Mouse (Mus musculus) limb, embryonic 12.5 days (tissue): Measurements from ENCODE around the gene Mst1. TPM values are rescaled to one million over a fixed set of nuclear protein-coding genes. Genes with fewer than 3 reads are reported as not detected.

Experiments
- ATAC-seq: fragments of 200-750 bp; cut with Nextera tagmentation; 2 replicates; pipeline ENCODE4 v1.8.0; 2017; ENCODE audit warnings: low read depth, moderate TSS enrichment; ENCODE audit not compliant: insufficient number of reproducible peaks, insufficient read depth, low FRiP score, low TSS enrichment
- H3K27ac ChIP-seq: fragments of 300-500 bp; sonication (generic); 2 replicates; pipeline ENCODE4 v1.5.1; 2016; ENCODE audit warnings: mild to moderate bottlenecking, moderate library complexity
- H3K27me3 ChIP-seq: fragments of 300-500 bp; sonication (generic); 2 replicates; pipeline ENCODE4 v1.6.1; 2016; ENCODE audit warnings: mild to moderate bottlenecking, moderate library complexity
- H3K36me3 ChIP-seq: fragments of 300-500 bp; sonication (generic); 2 replicates; pipeline ENCODE4 v1.6.1; 2016; ENCODE audit warnings: mild to moderate bottlenecking, moderate library complexity
- H3K4me1 ChIP-seq: fragments of 300-500 bp; sonication (generic); replicated peaks from 2 replicates; pipeline ENCODE4 v1.6.1; 2016
- H3K4me2 ChIP-seq: fragments of 300-500 bp; sonication (generic); 2 replicates; pipeline ENCODE4 v1.6.1; 2016; ENCODE audit warnings: mild to moderate bottlenecking, moderate library complexity
- H3K4me3 ChIP-seq: fragments of 300-500 bp; sonication (generic); replicated peaks from 2 replicates; pipeline ENCODE4 v1.5.1; 2016; ENCODE audit warnings: mild to moderate bottlenecking
- H3K9ac ChIP-seq: fragments of 300-500 bp; sonication (generic); replicated peaks from 2 replicates; pipeline ENCODE4 v1.6.1; 2016; ENCODE audit warnings: mild to moderate bottlenecking, moderate library complexity
- H3K9me3 ChIP-seq: fragments of 300-500 bp; sonication (generic); 2 replicates; pipeline ENCODE4 v1.6.1; 2016; ENCODE audit warnings: mild to moderate bottlenecking, moderate library complexity
- WGBS: fragments of 180-500 bp; shearing (Covaris S2); methylation state at CpG from one replicate; pipeline ENCODE4 v1.1.7; 2016; 5-methylcytosine and 5-hydroxymethylcytosine counted together
- polyA plus RNA-seq: library from polyadenylated mRNA; unstranded; fragments of >200 nt; fragmentation: Nextera tagmentation; extraction: Ambion mirVana; gene quantifications from 2 replicates; pipeline ENCODE4 v1.2.1, GENCODE M21; 2016

The Mst1 gene
- polyA plus RNA-seq, 1 experiment from 2014 or later, result 0.18 TPM

DNA sequence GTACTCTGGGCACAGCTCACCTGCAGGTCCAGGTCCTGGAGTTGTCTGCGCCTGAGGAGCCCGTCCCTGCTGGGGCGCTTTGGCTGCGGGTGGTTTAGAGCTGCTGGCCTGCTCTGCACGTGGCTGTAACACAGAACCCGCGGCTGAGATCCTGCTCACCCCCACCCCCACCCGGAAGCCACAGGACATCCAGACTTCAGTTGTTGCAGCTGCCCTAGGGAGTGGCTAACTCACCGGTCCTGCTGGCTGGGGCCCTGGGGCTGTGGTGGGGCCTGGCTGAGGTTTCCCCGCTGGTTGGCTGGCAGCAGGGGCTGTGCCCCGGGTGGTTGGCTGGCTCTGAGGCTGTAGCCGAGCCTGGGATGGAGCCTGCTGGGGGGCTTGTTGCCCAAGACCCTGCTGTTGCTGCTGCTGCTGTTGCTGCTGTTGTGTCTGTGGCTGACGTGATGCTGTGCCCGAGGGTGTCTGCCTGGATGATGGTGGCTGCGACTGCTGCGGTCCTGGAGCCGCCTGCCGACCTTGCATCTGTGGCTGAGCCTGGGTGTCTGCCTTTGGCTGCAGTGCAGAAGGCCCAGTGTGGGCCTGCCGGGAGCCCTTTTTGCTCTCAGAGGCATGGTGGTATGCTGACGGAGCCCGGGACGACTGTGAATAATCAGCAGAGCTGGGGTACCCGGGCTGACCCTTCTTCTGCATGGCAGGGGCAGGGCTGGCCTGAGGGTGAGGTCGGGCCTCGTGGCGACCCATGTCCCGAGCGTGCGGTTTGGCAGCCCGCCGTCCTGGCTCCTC, 24.7 kb downstream of the Mst1 start:
- Histone ChIP-seq H3K4me2 (peak overlapping the region; percentile 42), H3K27ac (peak overlapping the region; percentile 85), H3K27me3 (peaks cover 9% of the 10 kb centered on the region), H3K9ac (peak overlapping the region; percentile 54), H3K4me1 (peaks cover 22% of the 10 kb centered on the region), H3K4me3 (peak overlapping the region; percentile 17), H3K36me3 (no peaks in the 10 kb centered on the region), H3K9me3 (no peaks in the 10 kb centered on the region)
- peak; percentile 58; the same call in 1 of the 2 replicates for ATAC-seq
- 30% methylated on average over 30 of the region's 31 CpGs for WGBS

DNA sequence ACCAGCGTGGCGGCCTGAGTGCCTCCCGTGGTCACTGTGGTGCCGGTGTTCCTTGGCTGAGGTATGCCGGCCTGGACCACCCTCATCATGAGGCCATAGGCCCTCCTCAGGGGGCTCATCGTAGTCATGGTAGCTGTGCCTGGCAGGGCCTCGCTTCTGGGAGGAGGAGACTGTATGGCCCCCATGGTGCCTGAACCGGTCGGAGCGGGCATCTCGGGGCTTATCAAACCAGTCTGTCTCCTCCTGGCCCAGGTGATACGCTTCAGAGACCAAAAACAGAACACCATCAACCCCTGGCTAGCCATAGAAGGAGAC, 25.3 kb downstream of the Mst1 start:
- Histone ChIP-seq H3K4me2 (peak overlapping the region; percentile 42), H3K36me3 (no peaks in the 10 kb centered on the region), H3K9me3 (no peaks in the 10 kb centered on the region), H3K4me3 (no peak overlapping the region), H3K9ac (peak overlapping the region; percentile 54; the same call in 1 of the 2 replicates), H3K27ac (peak overlapping the region; percentile 85), H3K27me3 (peaks cover 14% of the 10 kb centered on the region), H3K4me1 (peaks cover 25% of the 10 kb centered on the region)
- 80% methylated on average over 12 of the region's 12 CpGs for WGBS
- peak; percentile 29; the same call in 1 of the 2 replicates for ATAC-seq

- Histone ChIP-seq H3K4me3 (no peak overlapping the region), H3K36me3 (no peaks in the 10 kb centered on the region), H3K9ac (no peak overlapping the region), H3K27me3 (peaks cover 20% of the 10 kb centered on the region), H3K4me1 (peaks cover 31% of the 10 kb centered on the region), H3K4me2 (no peak overlapping the region), H3K9me3 (no peaks in the 10 kb centered on the region), H3K27ac (no peak overlapping the region; the same call in 1 of the 2 replicates)
- ATAC-seq, result no peak
- 89% methylated on average over 23 of the region's 23 CpGs for WGBS
Observed at GRCm38 (mm10) chr9:108106090-108106489, 25.9 kb downstream of the Mst1 start.

DNA sequence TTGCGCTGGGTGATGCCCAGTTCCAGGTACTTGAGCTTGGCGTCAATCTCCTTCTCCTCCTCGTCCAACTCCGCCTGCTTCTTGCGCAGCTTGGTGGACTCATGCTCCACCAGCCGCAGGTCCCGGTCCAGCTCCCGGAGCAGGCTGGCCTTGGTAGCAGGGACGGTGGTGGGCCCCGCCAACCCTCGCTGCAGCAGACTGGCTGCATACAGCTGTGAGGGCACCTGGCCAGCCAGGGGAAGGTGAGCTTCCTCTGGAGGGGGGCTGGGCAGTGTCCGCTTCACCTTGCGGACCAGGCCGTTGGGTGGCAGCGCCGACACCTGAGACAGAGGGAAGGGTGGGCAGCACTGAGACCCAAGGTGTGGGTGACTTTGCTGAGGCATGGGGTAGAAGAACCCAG, 27.6 kb downstream of the Mst1 start:
- Histone ChIP-seq H3K27ac (no peak overlapping the region), H3K4me2 (no peak overlapping the region), H3K9ac (no peak overlapping the region), H3K4me1 (peaks cover 36% of the 10 kb centered on the region), H3K4me3 (no peak overlapping the region), H3K9me3 (no peaks in the 10 kb centered on the region), H3K36me3 (no peaks in the 10 kb centered on the region), H3K27me3 (peaks cover 28% of the 10 kb centered on the region)
- WGBS, result 92% methylated on average over 16 of the region's 16 CpGs
- no peak for ATAC-seq

DNA sequence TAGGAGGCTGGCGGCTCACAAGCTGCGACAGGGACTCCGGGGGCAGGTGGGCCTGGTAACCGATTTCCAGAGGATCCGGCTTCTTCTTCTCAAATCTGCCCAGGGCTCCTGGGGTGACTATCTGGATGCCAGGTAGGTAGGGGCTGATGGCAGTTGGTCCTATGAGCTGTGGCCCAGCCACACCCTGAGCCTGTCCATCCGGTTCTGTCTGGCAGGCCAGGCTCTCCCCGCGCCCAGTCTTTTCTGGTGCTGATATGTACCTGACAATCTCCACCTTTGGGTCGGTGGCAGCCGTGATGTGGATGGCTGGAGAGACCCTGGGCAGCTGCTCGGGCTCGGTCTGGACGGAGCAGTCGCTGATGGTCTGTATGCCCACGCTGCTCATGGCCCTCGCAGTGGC, 29.9 kb downstream of the Mst1 start:
- no peak for ATAC-seq
- Histone ChIP-seq H3K4me1 (peaks cover 21% of the 10 kb centered on the region), H3K9me3 (no peaks in the 10 kb centered on the region), H3K27ac (no peak overlapping the region), H3K36me3 (no peaks in the 10 kb centered on the region), H3K27me3 (peaks cover 44% of the 10 kb centered on the region), H3K4me3 (no peak overlapping the region), H3K4me2 (peak overlapping the region; percentile 65; the same call in 1 of the 2 replicates), H3K9ac (0 out of 2 replicates have a peak overlapping the region, but pooled peaks have one; percentile 63)
- WGBS, result 90% methylated on average over 16 of the region's 16 CpGs

GRCm38 (mm10) chr9:108111101-108111592, 30.9 kb downstream of the Mst1 start:
- Histone ChIP-seq H3K4me3 (peak overlapping the region; percentile 36), H3K4me2 (peak overlapping the region; percentile 65), H3K27ac (peak overlapping the region; percentile 53; the same call in 1 of the 2 replicates), H3K27me3 (peaks cover 54% of the 10 kb centered on the region), H3K36me3 (no peaks in the 10 kb centered on the region), H3K4me1 (peaks cover 14% of the 10 kb centered on the region), H3K9me3 (no peaks in the 10 kb centered on the region), H3K9ac (peak overlapping the region; percentile 63)
- ATAC-seq, result no peak
- 10% methylated on average over 22 of the region's 22 CpGs for WGBS

DNA sequence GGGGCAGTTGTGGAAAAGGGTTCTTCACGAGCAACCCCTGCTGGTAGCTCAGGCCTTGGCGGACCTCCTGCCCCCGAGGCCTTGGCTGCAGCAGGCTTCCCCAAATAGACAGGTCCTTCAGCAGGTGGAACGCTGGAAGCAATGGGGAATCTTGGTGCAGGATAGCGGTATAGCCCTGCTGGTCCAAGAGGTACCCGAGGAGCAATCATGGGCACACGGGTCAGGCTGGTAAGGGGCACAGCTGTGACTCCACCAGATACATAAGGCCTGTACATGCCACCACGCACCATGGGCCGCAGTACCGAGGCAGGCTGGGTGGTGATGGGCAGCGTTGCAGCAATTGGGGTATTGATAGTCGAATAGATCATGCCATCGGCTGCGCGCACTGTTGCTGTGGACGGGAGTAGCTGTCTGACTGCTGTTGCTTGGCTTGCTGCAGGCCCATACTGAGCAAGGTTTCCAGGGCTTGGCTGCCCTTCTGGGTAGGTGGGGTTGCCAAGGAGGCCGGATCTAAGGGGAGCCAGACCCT, 31.4 kb downstream of the Mst1 start:
- Histone ChIP-seq H3K36me3 (no peaks in the 10 kb centered on the region), H3K9ac (peak overlapping the region; percentile 63), H3K4me3 (peak overlapping the region; percentile 36), H3K9me3 (no peaks in the 10 kb centered on the region), H3K4me2 (peak overlapping the region; percentile 65), H3K27me3 (peaks cover 54% of the 10 kb centered on the region), H3K4me1 (peaks cover 14% of the 10 kb centered on the region), H3K27ac (peak overlapping the region; percentile 53; the same call in 1 of the 2 replicates)
- WGBS, result 75% methylated on average over 17 of the region's 17 CpGs
- ATAC-seq, result no peak

DNA sequence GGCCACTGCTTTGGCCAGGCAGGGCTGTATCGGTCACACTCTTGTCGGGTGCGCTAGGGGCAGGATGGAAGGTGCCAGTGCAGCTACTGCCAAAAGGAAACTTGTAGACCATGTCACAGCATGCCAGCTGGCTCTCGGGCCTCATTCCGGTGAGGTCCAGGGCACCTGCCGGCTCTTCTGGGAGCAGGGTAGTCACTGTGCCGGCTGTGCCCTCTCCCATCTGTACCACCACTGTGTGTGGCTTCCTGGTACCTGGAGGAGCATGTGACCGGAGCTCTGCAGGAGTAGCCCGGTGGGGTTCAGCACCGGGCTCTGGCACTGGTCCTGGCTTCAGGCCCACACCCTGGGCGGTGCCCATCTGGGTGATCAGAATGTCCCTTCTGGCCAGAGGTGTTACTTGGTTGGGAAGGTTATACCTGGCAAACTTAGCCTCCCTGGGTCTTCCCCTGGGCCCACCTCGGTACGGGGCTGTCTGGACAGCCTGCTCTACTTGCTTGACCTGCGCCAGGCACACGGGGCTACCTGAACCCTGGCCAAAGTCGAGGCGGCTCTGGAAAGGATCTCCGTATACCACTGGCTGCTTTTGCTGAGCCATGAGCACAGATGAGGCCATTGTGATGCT, 32.6 kb downstream of the Mst1 start:
- no peak for ATAC-seq
- H3K4me2 ChIP-seq, result no peak overlapping the region
- H3K27ac ChIP-seq, result no peak overlapping the region
- peaks cover 19% of the 10 kb centered on the region for H3K4me1 ChIP-seq
- H3K9me3 ChIP-seq, result no peaks in the 10 kb centered on the region
- no peak overlapping the region for H3K4me3 ChIP-seq
- 90% methylated on average over 18 of the region's 18 CpGs for WGBS
- H3K36me3 ChIP-seq, result no peaks in the 10 kb centered on the region
- no peak overlapping the region for H3K9ac ChIP-seq
- peaks cover 57% of the 10 kb centered on the region for H3K27me3 ChIP-seq

DNA sequence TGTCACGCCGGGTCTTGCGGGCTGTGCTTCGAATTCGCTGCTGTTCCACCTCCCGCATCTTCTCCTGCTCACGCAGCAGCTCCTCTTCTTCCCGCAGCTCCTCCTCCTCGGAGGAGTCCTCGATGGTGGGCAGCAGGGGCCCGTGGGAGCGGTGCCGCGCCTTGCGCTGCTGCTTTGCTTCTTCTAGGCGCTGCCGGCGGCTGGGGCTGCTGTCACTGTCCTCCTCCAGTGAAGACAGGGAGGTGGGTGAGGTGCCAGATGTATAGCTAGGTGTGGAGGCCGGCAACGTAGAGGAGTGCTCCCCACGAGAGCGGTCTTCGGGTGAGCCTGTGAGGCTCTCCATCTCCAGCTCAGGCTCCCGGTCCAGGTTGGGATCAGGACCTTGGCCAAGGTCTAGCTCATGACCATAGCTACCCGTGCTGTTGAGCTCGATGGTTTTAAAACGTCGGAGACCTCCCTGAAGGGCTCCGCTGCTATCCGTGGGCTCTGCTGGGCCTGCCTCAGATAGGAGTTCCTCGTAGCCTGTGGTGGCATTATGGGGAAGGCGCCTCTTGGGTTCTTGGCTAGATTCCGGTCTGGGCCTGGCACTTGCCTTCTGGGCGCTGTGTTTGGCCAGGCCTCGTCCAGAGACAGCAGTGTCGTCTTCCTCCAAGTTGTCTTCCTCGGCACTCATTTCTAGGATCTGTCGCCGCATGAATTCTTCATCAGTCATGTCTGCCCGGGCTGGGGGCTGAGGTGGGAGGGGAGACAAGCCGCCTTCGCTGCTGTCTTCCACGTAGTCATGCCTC, 35.2 kb downstream of the Mst1 start:
- Histone ChIP-seq H3K4me1 (peaks cover 25% of the 10 kb centered on the region), H3K4me3 (0 out of 2 replicates have a peak overlapping the region, but pooled peaks have one; percentile 7), H3K9me3 (no peaks in the 10 kb centered on the region), H3K4me2 (peak overlapping the region; percentile 6; the same call in 1 of the 2 replicates), H3K27ac (no peak overlapping the region), H3K9ac (no peak overlapping the region), H3K27me3 (peaks cover 45% of the 10 kb centered on the region), H3K36me3 (no peaks in the 10 kb centered on the region)
- no peak for ATAC-seq
- 67% methylated on average over 43 of the region's 43 CpGs for WGBS

DNA sequence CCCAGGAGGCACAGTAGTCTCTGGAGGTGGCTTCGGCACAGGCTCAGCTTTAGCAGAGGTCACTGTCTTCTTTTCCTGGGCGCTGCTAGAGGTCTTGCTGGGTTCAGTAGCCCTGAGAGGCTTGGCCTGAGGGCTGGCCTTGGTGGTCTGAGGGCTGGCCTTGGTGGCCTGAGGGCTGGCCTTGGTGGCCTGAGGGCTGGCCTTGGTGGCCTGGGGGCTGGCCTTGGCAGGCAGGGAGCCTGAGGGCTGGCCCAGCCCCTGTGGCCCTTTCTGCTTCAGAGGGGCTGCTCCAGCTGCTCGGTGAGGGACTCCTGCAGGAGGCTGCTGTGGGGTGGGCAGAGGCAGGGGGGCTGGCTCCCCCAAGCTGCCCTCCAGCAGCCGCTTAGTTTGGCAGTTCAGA, 36.9 kb downstream of the Mst1 start:
- ATAC-seq, result no peak
- Histone ChIP-seq H3K4me3 (no peak overlapping the region), H3K4me2 (no peak overlapping the region), H3K27me3 (peaks cover 34% of the 10 kb centered on the region), H3K4me1 (peaks cover 14% of the 10 kb centered on the region; the same call in 1 of the 2 replicates), H3K9me3 (no peaks in the 10 kb centered on the region), H3K9ac (no peak overlapping the region; the same call in 1 of the 2 replicates), H3K27ac (0 out of 2 replicates have a peak overlapping the region, but pooled peaks have one; percentile 76), H3K36me3 (no peaks in the 10 kb centered on the region)
- WGBS, result 57% methylated on average over 4 of the region's 4 CpGs
